Mouse (Mus musculus): ENCODE results near the gene Plac9a. TPM values are rescaled to one million over a fixed set of nuclear protein-coding genes. Genes with fewer than 3 reads are reported as not detected.
"Not testable (repeated sequence)": the region's sequence is repeated elsewhere in the genome, so short reads cannot be mapped to it uniquely, and the experiment has no call there.

The Plac9a gene
- polyA plus RNA-seq (2011; ENCODE audit: insufficient read depth, insufficient read length, low read depth, missing spikeins) = 13.9 and 17.1 TPM in 2 replicates

- H3K27ac ChIP-seq (ENCODE audit: insufficient read depth, low read length); H3K4me3 ChIP-seq (ENCODE audit: low read depth, low read length); H3K27me3 ChIP-seq (ENCODE audit: control insufficient read depth, insufficient read depth, low read length, poor library complexity, severe bottlenecking); H3K9me3 ChIP-seq (replicated peaks; ENCODE audit: control insufficient read depth, insufficient read depth, low read length, poor library complexity, severe bottlenecking); H3K36me3 ChIP-seq (ENCODE audit: control insufficient read depth, insufficient read depth, low read length, poor library complexity, severe bottlenecking); H3K4me1 ChIP-seq (ENCODE audit: control insufficient read depth, insufficient read depth, low read length); H3K9ac ChIP-seq (ENCODE audit: low read depth, poor library complexity, severe bottlenecking): not testable (repeated sequence)
Observed at GRCm38 (mm10) chr14:25903000-25903399, at the start of gene Plac9a. Plac9a (minus strand) TSS chr14:25903100.

GRCm38 (mm10) chr14:25938004-25938403, 35.1 kb upstream of the Plac9a start, which contains the start of gene Cphx1:
Cphx1 (plus strand) TSS chr14:25938304.
- H3K36me3 ChIP-seq (ENCODE audit: control insufficient read depth, insufficient read depth, low read length, poor library complexity, severe bottlenecking); H3K27me3 ChIP-seq (ENCODE audit: control insufficient read depth, insufficient read depth, low read length, poor library complexity, severe bottlenecking); H3K4me1 ChIP-seq (ENCODE audit: control insufficient read depth, insufficient read depth, low read length); H3K9me3 ChIP-seq (replicated peaks; ENCODE audit: control insufficient read depth, insufficient read depth, low read length, poor library complexity, severe bottlenecking); H3K27ac ChIP-seq (ENCODE audit: insufficient read depth, low read length); H3K9ac ChIP-seq (ENCODE audit: low read depth, poor library complexity, severe bottlenecking); H3K4me3 ChIP-seq (ENCODE audit: low read depth, low read length): not testable (repeated sequence)

- H3K36me3 ChIP-seq (ENCODE audit: control insufficient read depth, insufficient read depth, low read length, poor library complexity, severe bottlenecking); H3K27me3 ChIP-seq (ENCODE audit: control insufficient read depth, insufficient read depth, low read length, poor library complexity, severe bottlenecking); H3K4me3 ChIP-seq (ENCODE audit: low read depth, low read length); H3K27ac ChIP-seq (ENCODE audit: insufficient read depth, low read length); H3K9me3 ChIP-seq (replicated peaks; ENCODE audit: control insufficient read depth, insufficient read depth, low read length, poor library complexity, severe bottlenecking); H3K9ac ChIP-seq (ENCODE audit: low read depth, poor library complexity, severe bottlenecking); H3K4me1 ChIP-seq (ENCODE audit: control insufficient read depth, insufficient read depth, low read length): not testable (repeated sequence)
Observed at GRCm38 (mm10) chr14:25936867-25937630, 34.1 kb upstream of the Plac9a start.

GRCm38 (mm10) chr14:25927562-25927881, 24.6 kb upstream of the Plac9a start, which contains the start of gene Tmem254a:
Tmem254a (minus strand) TSS chr14:25927672.
- H3K4me1 ChIP-seq (ENCODE audit: control insufficient read depth, insufficient read depth, low read length); H3K4me3 ChIP-seq (ENCODE audit: low read depth, low read length); H3K9me3 ChIP-seq (replicated peaks; ENCODE audit: control insufficient read depth, insufficient read depth, low read length, poor library complexity, severe bottlenecking); H3K9ac ChIP-seq (ENCODE audit: low read depth, poor library complexity, severe bottlenecking); H3K36me3 ChIP-seq (ENCODE audit: control insufficient read depth, insufficient read depth, low read length, poor library complexity, severe bottlenecking); H3K27ac ChIP-seq (ENCODE audit: insufficient read depth, low read length); H3K27me3 ChIP-seq (ENCODE audit: control insufficient read depth, insufficient read depth, low read length, poor library complexity, severe bottlenecking): not testable (repeated sequence)

- not testable (repeated sequence) for H3K27ac ChIP-seq (ENCODE audit: insufficient read depth, low read length); H3K9ac ChIP-seq (ENCODE audit: low read depth, poor library complexity, severe bottlenecking)
Observed at GRCm38 (mm10) chr14:25926814-25927561, 24.1 kb upstream of the Plac9a start.

GRCm38 (mm10) chr14:25918427-25919170, 15.7 kb upstream of the Plac9a start:
- H3K9me3 ChIP-seq (replicated peaks; ENCODE audit: control insufficient read depth, insufficient read depth, low read length, poor library complexity, severe bottlenecking); H3K27ac ChIP-seq (ENCODE audit: insufficient read depth, low read length); H3K27me3 ChIP-seq (ENCODE audit: control insufficient read depth, insufficient read depth, low read length, poor library complexity, severe bottlenecking); H3K36me3 ChIP-seq (ENCODE audit: control insufficient read depth, insufficient read depth, low read length, poor library complexity, severe bottlenecking); H3K4me3 ChIP-seq (ENCODE audit: low read depth, low read length); H3K4me1 ChIP-seq (ENCODE audit: control insufficient read depth, insufficient read depth, low read length); H3K9ac ChIP-seq (ENCODE audit: low read depth, poor library complexity, severe bottlenecking): not testable (repeated sequence)

More at GRCm38 (mm10) chr14:25926814-25927561, 24.1 kb upstream of the Plac9a start:
- not testable (repeated sequence) for H3K4me3 ChIP-seq (ENCODE audit: low read depth, low read length); H3K36me3 ChIP-seq (ENCODE audit: control insufficient read depth, insufficient read depth, low read length, poor library complexity, severe bottlenecking); H3K27me3 ChIP-seq (ENCODE audit: control insufficient read depth, insufficient read depth, low read length, poor library complexity, severe bottlenecking); H3K4me1 ChIP-seq (ENCODE audit: control insufficient read depth, insufficient read depth, low read length); H3K9me3 ChIP-seq (replicated peaks; ENCODE audit: control insufficient read depth, insufficient read depth, low read length, poor library complexity, severe bottlenecking)

GRCm38 (mm10) chr14:25908976-25909375, 6.1 kb upstream of the Plac9a start:
- H3K27ac ChIP-seq (ENCODE audit: insufficient read depth, low read length); H3K4me1 ChIP-seq (ENCODE audit: control insufficient read depth, insufficient read depth, low read length); H3K9me3 ChIP-seq (replicated peaks; ENCODE audit: control insufficient read depth, insufficient read depth, low read length, poor library complexity, severe bottlenecking); H3K36me3 ChIP-seq (ENCODE audit: control insufficient read depth, insufficient read depth, low read length, poor library complexity, severe bottlenecking); H3K4me3 ChIP-seq (ENCODE audit: low read depth, low read length); H3K9ac ChIP-seq (ENCODE audit: low read depth, poor library complexity, severe bottlenecking); H3K27me3 ChIP-seq (ENCODE audit: control insufficient read depth, insufficient read depth, low read length, poor library complexity, severe bottlenecking): not testable (repeated sequence)

- not testable (repeated sequence) for H3K9me3 ChIP-seq (replicated peaks; ENCODE audit: control insufficient read depth, insufficient read depth, low read length, poor library complexity, severe bottlenecking); H3K27ac ChIP-seq (ENCODE audit: insufficient read depth, low read length); H3K4me3 ChIP-seq (ENCODE audit: low read depth, low read length); H3K4me1 ChIP-seq (ENCODE audit: control insufficient read depth, insufficient read depth, low read length); H3K36me3 ChIP-seq (ENCODE audit: control insufficient read depth, insufficient read depth, low read length, poor library complexity, severe bottlenecking); H3K9ac ChIP-seq (ENCODE audit: low read depth, poor library complexity, severe bottlenecking); H3K27me3 ChIP-seq (ENCODE audit: control insufficient read depth, insufficient read depth, low read length, poor library complexity, severe bottlenecking)
Observed at GRCm38 (mm10) chr14:25907272-25907671, 4.4 kb upstream of the Plac9a start.

GRCm38 (mm10) chr14:25905243-25905642, 2.3 kb upstream of the Plac9a start:
- not testable (repeated sequence) for H3K9me3 ChIP-seq (replicated peaks; ENCODE audit: control insufficient read depth, insufficient read depth, low read length, poor library complexity, severe bottlenecking); H3K27me3 ChIP-seq (ENCODE audit: control insufficient read depth, insufficient read depth, low read length, poor library complexity, severe bottlenecking); H3K9ac ChIP-seq (ENCODE audit: low read depth, poor library complexity, severe bottlenecking); H3K27ac ChIP-seq (ENCODE audit: insufficient read depth, low read length); H3K4me3 ChIP-seq (ENCODE audit: low read depth, low read length); H3K36me3 ChIP-seq (ENCODE audit: control insufficient read depth, insufficient read depth, low read length, poor library complexity, severe bottlenecking); H3K4me1 ChIP-seq (ENCODE audit: control insufficient read depth, insufficient read depth, low read length)
